Mouse (Mus musculus) CD8-positive naive resting alpha-beta T cell, adult 2 months (primary cell): Measurements from ENCODE around the gene Pnliprp1.

Experiments
- DNase-seq, 2 experiments: peaks; one replicate each; pipeline ENCODE4 v3.0.0; 2022; ENCODE audit warnings: low read depth in 2 of 2, low spot score in 2 of 2

Gene Pnliprp1

DNA sequence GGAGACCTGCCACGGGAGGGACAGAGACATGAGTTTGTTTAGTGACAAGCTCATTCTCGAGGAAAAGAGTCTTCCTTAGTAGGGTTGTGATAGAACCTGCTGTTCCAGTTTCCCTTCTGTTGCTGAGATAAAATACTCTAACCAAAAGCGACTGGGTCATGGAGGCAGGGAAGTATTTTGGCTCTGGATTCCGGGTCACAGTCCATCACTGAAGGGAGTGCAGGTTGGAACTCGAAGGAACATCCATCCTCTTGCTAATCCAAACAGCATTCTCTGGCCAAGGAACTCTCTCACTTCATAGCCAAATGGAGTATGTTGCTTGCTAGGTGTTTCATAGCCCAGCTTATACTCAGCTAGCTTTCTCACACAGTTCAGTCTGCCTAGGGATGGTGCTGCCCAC is 47.8 kb downstream of the Pnliprp1 start:
- DNase-seq = no peak

DNA sequence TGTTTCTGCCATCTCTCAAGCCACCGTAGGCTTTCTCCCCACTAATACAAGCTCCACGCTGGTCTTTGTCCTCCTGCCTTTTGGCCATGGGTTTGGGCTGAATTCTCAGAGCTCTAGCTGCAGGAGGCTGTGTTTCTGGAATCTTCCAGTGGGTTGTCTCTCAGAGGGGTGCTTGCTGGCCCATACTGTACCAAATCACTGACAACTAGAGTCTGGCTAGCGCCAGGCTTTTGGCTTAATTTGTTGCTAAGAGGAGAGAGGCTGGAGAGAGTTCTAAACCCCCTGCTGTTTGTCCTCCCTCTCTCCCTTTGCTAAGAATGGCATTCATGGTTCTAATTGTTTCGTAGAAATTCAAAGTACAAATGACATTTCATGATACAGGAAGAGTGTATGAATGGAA is 52.9 kb downstream of the Pnliprp1 start:
- DNase-seq = no peak

DNA sequence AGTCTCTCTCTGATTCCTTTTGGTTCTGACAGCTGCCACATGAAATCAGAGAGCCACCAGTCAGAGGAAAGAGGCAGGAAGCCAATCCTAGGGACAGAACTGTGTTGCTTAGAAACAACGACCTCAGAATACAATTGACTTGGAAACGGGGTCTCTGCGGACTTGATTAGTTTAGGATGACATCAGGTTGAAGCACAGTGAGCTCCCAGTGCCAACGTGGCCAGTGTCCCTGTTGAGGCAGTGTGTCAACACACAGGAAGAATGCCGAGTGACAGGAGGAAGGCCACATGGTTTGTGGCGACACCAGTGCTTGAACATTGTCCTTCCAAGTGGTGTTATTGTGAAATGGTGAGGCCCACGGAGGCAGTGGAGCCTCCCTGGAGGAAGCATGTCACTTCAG is 55.3 kb downstream of the Pnliprp1 start:
- no peak for DNase-seq

DNA sequence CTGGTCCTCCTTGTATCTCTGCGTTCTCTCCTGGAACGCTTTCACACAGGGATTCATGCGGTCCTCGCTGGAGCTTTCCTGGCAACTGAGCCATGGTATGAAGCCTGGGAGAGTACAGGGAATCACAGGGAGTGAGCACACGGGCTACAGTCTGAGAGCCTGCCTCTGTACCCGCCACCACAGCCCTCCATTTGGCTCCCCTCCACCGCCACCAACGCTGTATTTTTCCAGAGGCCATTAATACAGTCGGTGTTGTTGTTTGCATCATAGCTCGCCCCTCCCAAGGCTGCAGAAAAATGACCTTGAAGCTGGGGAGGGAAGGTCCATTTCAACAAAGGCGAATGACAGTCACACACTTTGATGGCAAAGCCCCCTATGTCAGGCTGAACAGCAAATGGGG is 60.5 kb downstream of the Pnliprp1 start:
- no peak for DNase-seq
